Mouse (Mus musculus) cerebellum, adult 2 months (tissue): ENCODE results near the gene Ss18l2.

ENCODE experiments used
- CTCF ChIP-seq: fragments of 200-500 bp; IDR thresholded peaks from 2 replicates; pipeline ENCODE4 v1.5.1; 2011; ENCODE audit warnings: low read depth, mild to moderate bottlenecking, control low read depth, low read length, moderate library complexity, borderline replicate concordance; ENCODE audit not compliant: insufficient read depth
- POLR2A ChIP-seq: fragments of 200-500 bp; IDR thresholded peaks from 2 replicates; pipeline ENCODE4 v1.6.1; 2011; ENCODE audit warnings: low read length, control low read depth, borderline replicate concordance; ENCODE audit not compliant: insufficient read depth

DNA sequence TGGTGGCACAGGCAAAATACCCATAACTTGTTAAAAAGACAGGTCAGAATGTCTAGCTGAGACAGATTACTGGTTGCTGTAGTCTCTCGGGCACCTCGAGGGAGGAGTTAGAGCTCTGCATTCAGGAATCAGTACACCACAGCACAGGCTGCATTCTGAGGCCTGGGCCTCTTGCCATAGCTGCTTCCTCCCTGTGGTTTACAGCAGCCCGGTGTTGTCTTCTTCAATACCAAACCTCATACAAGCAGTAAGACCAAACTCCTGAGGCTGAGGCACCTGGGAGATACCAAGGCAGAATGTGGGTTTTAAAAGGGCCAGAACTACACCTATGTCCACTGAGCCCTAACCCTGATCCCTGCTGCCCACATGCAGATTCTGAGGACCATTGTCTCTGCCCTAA is 47.3 kb downstream of the Ss18l2 start:
- TF ChIP-seq CTCF (no peak), POLR2A (no peak)
